Mouse (Mus musculus) adipocyte (in vitro differentiated cells): ENCODE results near the gene Adgrg2.

Experiments used
- DNase-seq: peaks from one replicate; pipeline ENCODE4 v3.0.0-alpha.2; 2016; ENCODE audit warnings: low spot score

Adgrg2 gene

DNA sequence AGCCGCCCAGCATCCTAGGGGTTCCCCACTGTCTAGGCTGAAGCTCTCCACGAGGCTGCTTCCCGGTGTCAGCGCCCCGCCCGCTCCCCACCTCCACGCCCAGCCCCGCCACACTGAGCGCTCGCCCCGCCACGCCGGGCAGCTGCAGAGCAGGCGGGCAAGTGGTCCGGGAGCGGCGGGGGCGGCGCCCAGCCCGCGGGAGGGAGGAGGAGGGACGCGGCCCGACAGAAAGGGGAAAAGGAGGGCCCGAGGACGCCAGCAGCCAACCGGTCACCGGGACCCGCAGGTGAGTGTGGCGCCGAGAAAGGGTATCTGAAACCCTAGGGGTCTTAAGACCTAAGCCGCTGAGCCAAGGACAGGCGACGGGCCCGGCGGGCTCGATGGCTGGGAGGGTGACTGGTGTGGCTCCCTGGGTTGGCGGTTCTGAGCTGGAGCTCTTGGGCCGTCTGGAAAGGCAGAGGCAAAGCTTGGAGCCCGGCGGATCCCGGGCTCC is at the start of gene Adgrg2:
Gene Adgrg2, plus strand, starts transcription at position 227 of the 493 bp plus-strand sequence.
- DNase-seq, result no peak

DNA sequence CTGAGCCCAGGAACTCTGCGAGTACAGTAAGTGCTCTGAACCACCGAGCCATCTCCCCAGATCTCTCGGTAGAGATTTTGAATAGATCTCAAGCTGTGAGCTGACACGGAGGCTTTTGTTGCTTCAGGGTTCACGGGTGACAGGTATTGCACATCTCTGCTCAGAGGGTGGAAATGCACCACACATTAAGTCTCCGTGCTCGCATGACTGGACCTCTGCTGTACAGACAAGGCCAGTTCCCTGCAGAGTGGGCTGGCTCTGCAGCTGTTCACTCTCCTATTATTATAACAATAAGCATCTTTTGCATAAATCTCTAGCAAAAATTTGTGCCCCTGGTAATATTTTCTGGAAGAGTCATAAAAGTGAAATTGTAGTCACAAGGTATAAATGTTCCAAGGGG is 39.5 kb upstream of the Adgrg2 start:
- no peak for DNase-seq

DNA sequence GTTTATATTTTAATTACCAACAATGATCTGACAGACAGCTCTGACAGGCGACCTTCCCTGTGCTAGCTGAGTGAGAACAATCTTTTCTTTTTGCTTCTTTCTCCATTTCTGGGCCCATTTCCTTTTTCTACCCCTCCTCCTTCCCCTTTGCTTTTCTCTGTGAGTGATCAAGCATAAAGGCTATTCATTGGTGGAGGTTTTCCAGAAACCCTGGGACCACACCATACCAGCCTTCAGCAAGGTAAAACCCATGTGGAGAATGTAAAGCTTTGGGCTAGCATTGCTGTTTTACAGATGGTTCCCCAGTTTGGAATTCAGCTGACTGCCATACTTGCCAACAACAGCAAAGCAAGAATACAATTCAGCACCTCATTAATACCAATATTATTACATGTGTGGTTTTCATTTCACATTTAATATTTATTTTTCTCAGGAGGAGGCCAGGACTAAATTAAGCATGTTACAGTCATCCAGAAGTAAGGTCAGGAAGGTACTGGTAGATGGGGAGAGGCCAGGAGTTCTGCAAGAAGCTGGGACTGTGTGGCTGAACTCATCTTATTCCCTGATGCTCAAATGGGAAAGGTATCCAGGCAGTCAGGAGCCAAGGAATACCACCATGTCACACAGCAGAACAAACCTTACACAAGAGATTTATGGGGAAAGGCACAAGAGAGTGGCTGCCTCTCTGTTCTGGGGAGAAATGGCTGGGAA is 38.4 kb upstream of the Adgrg2 start:
- DNase-seq, result no peak

DNA sequence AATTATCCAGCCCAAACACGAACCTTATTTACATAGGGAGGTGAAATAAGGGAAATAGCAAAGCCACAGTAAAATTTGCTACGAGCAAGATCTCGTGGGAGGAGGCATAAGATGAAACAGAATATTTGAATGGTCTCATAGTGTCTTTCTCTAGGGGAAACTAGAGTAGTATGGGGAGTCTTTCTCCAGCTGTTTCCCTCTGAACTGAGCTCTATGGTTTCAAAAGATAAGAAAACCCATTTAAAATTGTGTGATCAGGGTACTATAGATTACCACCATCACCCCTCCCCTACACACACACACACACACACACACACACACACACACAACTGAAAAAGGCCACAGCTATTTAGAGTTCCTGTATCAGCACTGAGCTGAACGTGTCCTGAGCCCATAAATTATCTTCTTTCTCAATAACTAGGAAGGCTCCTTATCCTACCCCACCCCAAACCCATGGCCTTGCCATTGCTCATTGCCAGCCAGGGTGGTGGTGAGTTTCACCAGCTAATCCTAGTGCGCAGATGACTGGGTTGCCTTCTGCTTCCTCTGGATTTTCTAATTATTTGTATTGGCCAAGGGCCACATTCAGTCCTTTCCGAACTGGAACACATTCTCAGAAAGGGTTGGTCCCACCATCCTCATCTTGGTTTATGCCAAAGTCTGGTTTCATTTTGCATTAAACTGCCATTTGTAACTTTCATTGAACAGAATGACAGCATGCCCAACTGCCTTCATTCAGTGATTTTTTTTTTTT is 5.6 kb upstream of the Adgrg2 start:
- DNase-seq, result peak; percentile 65

GRCm38 (mm10) chrX:160385502-160385772 is 5.1 kb upstream of the Adgrg2 start:
- no peak for DNase-seq

- peak; percentile 55 for DNase-seq
These were observed 22.5 kb downstream of the Adgrg2 start for GRCm38 (mm10) chrX:160412930-160413453.

- peak; percentile 73 for DNase-seq
These were observed 23.4 kb downstream of the Adgrg2 start for GRCm38 (mm10) chrX:160413881-160414395.

- DNase-seq, result peak; percentile 73
These were observed 27.9 kb downstream of the Adgrg2 start for GRCm38 (mm10) chrX:160418397-160418796.

DNA sequence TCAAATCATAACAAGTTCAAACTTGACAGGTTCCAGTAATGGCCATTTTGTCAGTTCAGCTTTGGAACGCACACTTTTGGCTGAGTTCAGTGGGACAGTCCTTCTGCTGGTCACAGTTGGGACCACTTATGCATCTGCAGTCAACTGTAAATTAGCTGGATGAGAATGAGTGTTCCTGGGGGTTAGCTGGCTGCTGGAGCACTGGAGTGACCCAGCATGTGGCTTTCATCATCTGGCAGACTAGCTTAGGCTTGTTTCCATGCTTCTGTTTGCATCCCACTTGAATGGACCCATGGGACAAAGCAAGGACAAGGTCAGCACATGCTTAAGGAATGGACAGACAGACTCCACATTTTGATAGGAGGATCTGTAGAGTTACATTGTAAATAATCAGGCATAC is 33.2 kb downstream of the Adgrg2 start:
- peak; percentile 17 for DNase-seq

- peak; percentile 29 for DNase-seq
These were observed 36.0 kb downstream of the Adgrg2 start for GRCm38 (mm10) chrX:160426486-160426885.

GRCm38 (mm10) chrX:160426930-160427329 is 36.4 kb downstream of the Adgrg2 start:
- peak; percentile 52 for DNase-seq

GRCm38 (mm10) chrX:160432192-160432591 is 41.7 kb downstream of the Adgrg2 start:
- no peak for DNase-seq

GRCm38 (mm10) chrX:160441272-160441671 is 50.8 kb downstream of the Adgrg2 start:
- no peak for DNase-seq

DNA sequence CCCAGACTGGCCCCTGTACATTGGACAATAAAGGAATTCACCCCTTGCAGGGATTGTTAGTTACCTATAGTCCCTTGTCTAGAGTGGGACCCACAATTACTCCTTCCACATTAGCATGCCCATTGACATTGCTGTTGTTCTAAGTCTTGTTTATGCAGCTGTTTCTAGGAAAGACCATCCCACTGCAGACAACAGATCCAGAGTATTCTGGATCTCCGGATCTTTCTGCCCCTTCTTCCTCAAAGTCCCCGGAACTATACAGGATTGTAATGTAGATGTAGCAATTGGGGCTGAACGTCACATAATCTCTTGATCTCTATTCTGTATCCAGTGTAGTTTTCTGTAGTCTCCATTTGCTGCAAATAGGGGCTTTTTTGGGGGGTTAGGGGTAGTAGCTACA is 57.9 kb downstream of the Adgrg2 start:
- no peak for DNase-seq

DNA sequence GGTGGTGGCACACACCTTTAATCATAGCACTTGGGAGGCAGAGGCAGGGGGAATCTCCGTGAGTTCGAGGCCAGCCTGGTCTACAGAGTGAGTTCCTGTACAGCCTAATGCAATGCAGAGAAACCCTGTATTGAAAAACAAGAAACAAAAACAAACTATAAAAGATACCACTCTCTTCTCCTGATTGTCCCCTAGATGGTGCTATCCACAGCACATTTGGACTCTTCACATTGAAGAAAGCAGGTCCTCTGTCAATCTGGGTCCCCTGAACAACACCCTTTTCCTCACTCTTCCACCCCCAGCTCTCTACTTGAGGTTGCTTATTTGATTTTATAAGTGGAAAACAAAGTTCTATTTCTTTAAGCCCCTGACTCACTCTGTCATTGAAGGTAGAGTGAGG is 58.9 kb downstream of the Adgrg2 start:
- no peak for DNase-seq

GRCm38 (mm10) chrX:160455686-160456085 is 65.2 kb downstream of the Adgrg2 start:
- DNase-seq, result peak; percentile 59

GRCm38 (mm10) chrX:160471257-160471786 is 80.8 kb downstream of the Adgrg2 start:
- no peak for DNase-seq

DNA sequence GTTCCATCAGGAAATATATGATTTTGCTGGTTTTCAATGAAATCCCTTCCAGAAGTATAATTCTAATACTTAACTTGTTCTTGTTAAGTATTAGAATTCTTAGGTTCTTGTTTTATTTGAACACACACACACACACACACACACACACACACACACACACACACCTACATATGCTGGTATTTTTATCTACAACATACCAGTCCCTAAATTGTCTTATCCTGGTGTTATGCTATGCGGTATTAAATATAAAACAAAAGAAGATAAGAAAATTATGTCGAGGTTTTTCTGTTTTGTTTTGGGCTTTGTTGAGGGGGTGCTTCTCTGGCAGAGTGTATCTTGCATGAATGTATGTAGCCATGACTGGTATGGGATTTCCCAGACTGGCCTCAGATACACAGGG is 99.3 kb downstream of the Adgrg2 start:
- no peak for DNase-seq

DNA sequence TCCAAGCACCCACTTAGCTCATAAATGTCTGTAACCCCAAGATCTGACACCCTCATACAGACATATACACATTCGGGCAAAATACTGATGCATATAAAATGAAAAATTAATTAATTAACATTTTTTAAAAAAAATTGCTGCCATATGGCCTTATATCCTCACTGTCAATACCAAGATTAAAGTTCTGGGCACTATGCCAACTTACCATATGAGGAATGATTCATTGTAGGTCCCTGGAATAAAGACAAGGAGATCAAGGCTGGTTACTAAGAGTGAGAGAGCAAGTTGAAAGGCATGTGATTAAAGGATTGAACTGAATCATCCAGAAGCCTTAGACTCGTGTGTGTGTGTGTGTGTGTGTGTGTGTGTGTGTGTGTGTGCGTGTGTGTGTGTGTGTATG is 103.8 kb downstream of the Adgrg2 start:
- DNase-seq, result no peak

- peak; percentile 27 for DNase-seq
These were observed 104.4 kb downstream of the Adgrg2 start for GRCm38 (mm10) chrX:160494921-160495320.

DNA sequence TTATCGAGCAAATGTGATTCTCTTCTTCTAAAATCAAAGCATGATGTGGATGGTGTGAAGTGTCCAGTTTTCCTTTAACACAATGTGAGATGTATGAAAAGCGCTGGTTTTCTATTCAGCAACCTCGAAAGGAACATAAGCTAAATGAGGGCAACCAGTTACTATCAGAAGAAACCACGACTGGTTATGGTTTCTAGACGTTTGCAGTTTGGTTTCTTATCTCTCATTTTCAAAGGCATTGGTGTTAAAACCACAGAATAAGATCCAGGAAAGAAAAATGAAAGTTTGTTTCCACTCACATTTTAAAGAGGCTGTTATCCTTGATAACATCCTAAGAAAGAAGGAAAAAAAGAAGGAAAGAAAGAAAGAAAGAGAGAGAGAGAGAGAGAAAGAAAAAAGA is 106.0 kb downstream of the Adgrg2 start:
- no peak for DNase-seq

GRCm38 (mm10) chrX:160501095-160501494 is 110.6 kb downstream of the Adgrg2 start:
- no peak for DNase-seq

DNA sequence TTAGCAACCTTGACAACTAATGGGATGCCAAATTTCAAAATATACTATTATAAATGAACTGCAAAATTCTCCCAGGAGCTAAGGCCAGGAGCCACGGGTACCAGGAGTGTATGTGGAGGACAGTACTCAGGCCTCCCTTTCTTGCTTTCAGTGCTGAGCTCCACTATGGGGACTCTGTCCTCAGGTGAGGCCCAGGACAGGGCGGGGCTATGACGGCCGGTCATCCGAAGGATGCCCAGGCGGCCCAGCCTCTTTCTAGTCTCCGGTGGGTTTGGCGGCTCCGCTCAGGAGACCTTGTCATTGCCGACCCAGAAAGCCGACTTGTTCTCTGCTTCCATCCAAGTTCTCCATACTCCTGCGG is 111.2 kb downstream of the Adgrg2 start:
- DNase-seq, result no peak
